Mouse (Mus musculus) kidney, embryonic 15.5 days (tissue): ENCODE results near the gene Dlg4. TPM values are rescaled to one million over a fixed set of nuclear protein-coding genes. Genes with fewer than 3 reads are reported as not detected.
A peak's percentile ranks its signal among the peaks of the same experiment; 100 is the strongest.
"Not testable (repeated sequence)": the region's sequence is repeated elsewhere in the genome, so short reads cannot be mapped to it uniquely, and the experiment has no call there.

Source experiments
- ATAC-seq: fragments of 200-750 bp; cut with Nextera tagmentation; replicated peaks from 2 replicates; pipeline ENCODE4 v1.8.0; 2017; ENCODE audit warnings: moderate TSS enrichment; ENCODE audit not compliant: low FRiP score
- H3K27ac ChIP-seq: fragments of 300-500 bp; sonication (generic); 2 replicates; pipeline ENCODE4 v1.5.1; 2015; ENCODE audit warnings: mild to moderate bottlenecking, inconsistent platforms
- H3K27me3 ChIP-seq: fragments of 300-500 bp; sonication (generic); 2 replicates; pipeline ENCODE4 v1.6.1; 2015; ENCODE audit warnings: inconsistent platforms
- H3K36me3 ChIP-seq: fragments of 300-500 bp; sonication (generic); 2 replicates; pipeline ENCODE4 v1.6.1; 2015; ENCODE audit warnings: inconsistent platforms
- H3K4me1 ChIP-seq: fragments of 300-500 bp; sonication (generic); 2 replicates; pipeline ENCODE4 v1.6.1; 2015; ENCODE audit warnings: inconsistent platforms
- H3K4me2 ChIP-seq: fragments of 300-500 bp; sonication (generic); 2 replicates; pipeline ENCODE4 v1.6.1; 2015; ENCODE audit warnings: moderate library complexity, mild to moderate bottlenecking, inconsistent platforms
- H3K4me3 ChIP-seq: fragments of 300-500 bp; sonication (generic); replicated peaks from 2 replicates; pipeline ENCODE4 v1.5.1; 2015; ENCODE audit warnings: mild to moderate bottlenecking, inconsistent platforms
- H3K9ac ChIP-seq: fragments of 300-500 bp; sonication (generic); 2 replicates; pipeline ENCODE4 v1.6.1; 2015; ENCODE audit warnings: mild to moderate bottlenecking, inconsistent platforms
- H3K9me3 ChIP-seq: fragments of 300-500 bp; sonication (generic); replicated peaks from 2 replicates; pipeline ENCODE4 v1.6.1; 2016; ENCODE audit warnings: inconsistent platforms
- WGBS: fragments of 180-500 bp; shearing (Covaris S2); methylation state at CpG from one replicate; pipeline ENCODE4 v1.1.7; 2015; ENCODE audit warnings: mixed read lengths; 5-methylcytosine and 5-hydroxymethylcytosine counted together
- polyA plus RNA-seq: library from polyadenylated mRNA; unstranded; fragments of >200 nt; fragmentation: Nextera tagmentation; extraction: Ambion mirVana; gene quantifications from 2 replicates; pipeline ENCODE4 v1.2.1, GENCODE M21; 2015

Dlg4 gene
- polyA plus RNA-seq, 1 experiment from 2014 or later = 15.2 TPM

DNA sequence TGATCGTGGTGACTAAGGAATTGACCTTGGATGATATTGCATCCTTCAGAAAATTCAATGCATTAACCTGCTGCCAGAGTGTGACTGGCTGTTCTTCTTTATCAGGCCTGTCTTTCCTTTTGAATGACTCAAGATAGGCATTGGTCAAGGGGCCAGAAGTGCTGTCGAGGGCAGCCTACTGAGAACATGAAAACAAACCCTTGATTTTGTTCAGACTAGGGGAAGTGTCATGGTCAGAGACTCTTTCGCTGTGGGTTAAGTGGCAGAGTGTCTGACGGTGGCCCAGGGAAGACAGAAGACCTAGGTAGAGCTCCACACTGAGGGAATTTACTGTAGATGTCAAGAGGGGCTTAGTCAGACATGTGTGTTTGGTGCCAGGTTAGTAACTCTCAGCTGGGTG is 50.0 kb downstream of the Dlg4 start:
- Histone ChIP-seq H3K27ac (no peak overlapping the region), H3K27me3 (peaks cover 15% of the 10 kb centered on the region; the same call in 1 of the 2 replicates), H3K4me2 (no peak overlapping the region), H3K4me3 (no peak overlapping the region), H3K4me1 (peaks cover 33% of the 10 kb centered on the region), H3K9ac (no peak overlapping the region), H3K36me3 (no peaks in the 10 kb centered on the region), H3K9me3 (0 out of 2 replicates have a peak, but pooled peaks cover 2% of the 10 kb centered on the region)
- 59% methylated on average over 4 of the region's 4 CpGs for WGBS
- no peak for ATAC-seq

GRCm38 (mm10) chr11:70068245-70068644 is 51.5 kb downstream of the Dlg4 start:
- Histone ChIP-seq H3K9ac (no peak overlapping the region), H3K27ac (no peak overlapping the region), H3K4me2 (no peak overlapping the region), H3K27me3 (peaks cover 27% of the 10 kb centered on the region), H3K9me3 (no peaks in the 10 kb centered on the region), H3K4me1 (peaks cover 33% of the 10 kb centered on the region), H3K36me3 (no peaks in the 10 kb centered on the region), H3K4me3 (no peak overlapping the region)
- WGBS = 37% methylated on average over 3 of the region's 3 CpGs
- no peak for ATAC-seq

DNA sequence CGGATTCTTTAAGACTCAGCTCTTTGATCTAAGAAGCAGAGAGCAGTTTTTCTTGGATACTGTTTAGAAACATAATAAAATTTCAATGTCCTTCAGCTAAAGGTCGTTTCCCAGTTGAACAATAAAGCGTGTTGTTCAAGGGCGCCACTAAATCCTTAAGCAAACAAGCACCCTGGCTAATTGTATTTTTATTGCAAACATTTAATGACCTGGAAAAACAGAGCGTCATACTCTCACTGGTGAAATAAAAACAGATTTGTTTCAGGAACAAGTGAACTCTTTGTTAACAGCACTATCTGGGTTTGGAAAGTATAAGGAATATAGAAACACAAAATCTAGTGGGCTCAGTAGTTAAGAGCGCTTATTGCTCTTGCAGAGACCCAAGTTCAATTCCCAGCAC is 53.3 kb downstream of the Dlg4 start:
- peak; percentile 44; the same call in 1 of the 2 replicates for ATAC-seq
- Histone ChIP-seq H3K4me3 (no peak overlapping the region), H3K9ac (no peak overlapping the region), H3K4me1 (peaks cover 40% of the 10 kb centered on the region), H3K4me2 (no peak overlapping the region), H3K36me3 (no peaks in the 10 kb centered on the region), H3K27ac (peak overlapping the region; percentile 80), H3K9me3 (no peaks in the 10 kb centered on the region), H3K27me3 (peaks cover 39% of the 10 kb centered on the region)
- WGBS = 15% methylated on average over 6 of the region's 6 CpGs

DNA sequence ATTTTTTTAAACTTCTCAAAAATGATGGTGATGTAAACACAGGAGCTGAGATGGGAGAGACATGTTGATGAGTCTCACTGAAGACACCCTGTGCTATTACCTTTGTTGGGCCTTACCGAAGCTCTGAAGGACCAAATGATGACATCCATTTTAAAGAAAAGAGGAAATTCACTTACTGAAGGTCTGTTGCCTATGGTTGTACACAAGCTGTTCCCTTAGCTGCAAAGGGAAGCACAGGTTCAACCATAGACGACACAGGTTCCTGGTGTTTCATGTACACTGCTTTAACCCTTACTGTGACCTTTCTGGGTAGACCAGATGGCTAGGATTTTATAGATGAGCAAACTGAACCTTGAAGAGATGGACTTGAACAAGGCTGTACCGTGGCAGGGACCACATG is 53.9 kb downstream of the Dlg4 start:
- H3K4me2 ChIP-seq, H3K9me3 ChIP-seq, H3K4me3 ChIP-seq, ATAC-seq, H3K9ac ChIP-seq, H3K36me3 ChIP-seq: not testable (repeated sequence)
- WGBS = 49% methylated on average over 3 of the region's 3 CpGs
- Histone ChIP-seq H3K27me3 (peaks cover 39% of the 10 kb centered on the region), H3K27ac (0 out of 2 replicates have a peak overlapping the region, but pooled peaks have one; percentile 39), H3K4me1 (peaks cover 40% of the 10 kb centered on the region)

DNA sequence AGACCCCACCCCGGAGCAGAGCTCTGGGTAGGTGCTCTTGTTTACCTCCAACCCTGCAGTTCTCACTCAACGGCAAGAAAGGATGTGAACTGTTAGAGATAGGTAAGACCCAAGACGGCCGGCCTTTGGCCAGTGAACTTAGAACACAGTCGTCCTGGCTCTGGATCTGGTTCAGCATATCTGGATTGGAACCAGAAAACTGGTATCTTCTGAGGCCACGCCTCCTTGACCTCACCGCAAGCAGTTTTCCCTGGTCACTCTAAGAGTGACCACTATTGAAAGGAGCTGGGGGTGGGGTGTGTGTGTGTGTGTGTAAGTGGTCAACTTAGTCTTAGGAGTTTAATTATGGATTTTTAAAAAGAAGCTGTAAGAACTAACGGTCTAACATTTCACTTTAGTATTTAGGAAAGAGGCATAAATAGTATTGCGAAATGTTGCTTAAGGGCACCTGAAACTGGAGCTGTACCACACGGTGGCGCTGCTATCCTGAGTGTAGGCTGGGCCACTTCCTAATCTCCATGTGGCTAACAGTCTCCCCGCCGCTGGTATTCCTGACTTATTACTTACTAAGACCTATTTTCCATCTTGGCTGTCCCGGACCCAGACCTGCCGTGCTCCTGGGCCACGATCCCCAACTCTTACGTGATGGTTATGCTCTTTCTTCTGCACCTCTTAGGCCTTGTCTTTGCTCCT is 57.8 kb downstream of the Dlg4 start:
- ATAC-seq = peak; percentile 52; the same call in 1 of the 2 replicates
- no peaks in the 10 kb centered on the region for H3K36me3 ChIP-seq
- H3K4me3 ChIP-seq = no peak overlapping the region
- H3K27ac ChIP-seq = no peak overlapping the region
- no peaks in the 10 kb centered on the region for H3K9me3 ChIP-seq
- peak overlapping the region; percentile 31; the same call in 1 of the 2 replicates for H3K4me2 ChIP-seq
- 38% methylated on average over 17 of the region's 17 CpGs for WGBS
- peaks cover 33% of the 10 kb centered on the region for H3K27me3 ChIP-seq
- peaks cover 20% of the 10 kb centered on the region for H3K4me1 ChIP-seq
- no peak overlapping the region for H3K9ac ChIP-seq

GRCm38 (mm10) chr11:70075581-70075980 is 58.8 kb downstream of the Dlg4 start:
- no peak overlapping the region for H3K4me3 ChIP-seq
- H3K4me1 ChIP-seq = peaks cover 13% of the 10 kb centered on the region; the same call in 1 of the 2 replicates
- H3K9me3 ChIP-seq = no peaks in the 10 kb centered on the region
- no peaks in the 10 kb centered on the region for H3K36me3 ChIP-seq
- H3K9ac ChIP-seq = no peak overlapping the region
- H3K27ac ChIP-seq = no peak overlapping the region
- no peak for ATAC-seq
- H3K27me3 ChIP-seq = peaks cover 35% of the 10 kb centered on the region
- no peak overlapping the region for H3K4me2 ChIP-seq
- WGBS = 67% methylated on average over 6 of the region's 6 CpGs

DNA sequence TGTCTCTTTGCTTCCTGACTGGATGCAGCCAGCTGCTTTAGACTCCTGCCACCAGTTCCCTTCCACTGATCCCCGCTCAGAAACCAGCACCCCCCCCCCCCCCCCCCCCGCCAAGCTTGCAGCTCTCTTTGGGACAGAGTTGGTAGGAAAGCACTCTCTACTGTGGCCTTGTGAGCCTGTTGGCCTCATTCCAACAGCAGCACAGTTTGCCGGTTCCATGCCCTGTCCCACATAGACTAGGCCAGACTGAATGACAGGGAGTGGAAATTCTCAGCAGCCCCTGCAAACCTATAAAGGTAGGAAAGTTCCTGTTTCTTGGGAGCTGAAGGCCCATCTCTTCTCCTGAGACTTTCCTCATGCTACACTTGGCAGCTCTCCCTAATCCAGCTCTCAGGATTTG is 60.7 kb downstream of the Dlg4 start:
- no peak overlapping the region for H3K9ac ChIP-seq
- no peaks in the 10 kb centered on the region for H3K9me3 ChIP-seq
- H3K27me3 ChIP-seq = peaks cover 30% of the 10 kb centered on the region
- H3K27ac ChIP-seq = no peak overlapping the region
- ATAC-seq = no peak
- H3K4me2 ChIP-seq = no peak overlapping the region
- H3K4me1 ChIP-seq = 0 out of 2 replicates have a peak, but pooled peaks cover 7% of the 10 kb centered on the region
- WGBS = 67% methylated on average over 3 of the region's 3 CpGs
- H3K36me3 ChIP-seq = no peaks in the 10 kb centered on the region
- no peak overlapping the region for H3K4me3 ChIP-seq

DNA sequence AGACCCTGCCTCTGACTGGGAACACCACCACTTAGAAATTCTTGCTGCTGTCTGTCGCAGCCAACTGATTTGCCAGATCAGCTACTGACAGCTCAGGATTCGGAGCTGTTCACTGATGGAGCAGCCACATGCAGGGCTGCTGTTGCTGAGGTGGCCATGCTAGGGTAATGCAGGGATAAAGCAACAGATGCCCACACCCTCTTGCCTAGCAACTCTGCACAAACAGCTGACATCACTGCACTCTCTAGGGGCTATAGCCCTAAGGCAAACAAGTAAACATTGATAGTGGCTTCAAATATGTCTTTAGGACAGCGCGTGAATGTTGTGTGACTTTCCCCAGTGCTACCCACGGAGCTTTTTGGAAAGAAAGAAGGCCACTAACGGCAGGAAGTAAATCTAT is 62.4 kb downstream of the Dlg4 start:
- H3K4me3 ChIP-seq = no peak overlapping the region
- H3K4me1 ChIP-seq = 0 out of 2 replicates have a peak, but pooled peaks cover 3% of the 10 kb centered on the region
- H3K4me2 ChIP-seq = no peak overlapping the region
- no peaks in the 10 kb centered on the region for H3K9me3 ChIP-seq
- H3K27ac ChIP-seq = no peak overlapping the region
- no peaks in the 10 kb centered on the region for H3K36me3 ChIP-seq
- WGBS = 71% methylated on average over 6 of the region's 6 CpGs
- H3K9ac ChIP-seq = no peak overlapping the region
- no peak for ATAC-seq
- H3K27me3 ChIP-seq = peaks cover 14% of the 10 kb centered on the region

- H3K4me1 ChIP-seq = 0 out of 2 replicates have a peak, but pooled peaks cover 1% of the 10 kb centered on the region
- ATAC-seq = no peak
These were observed 63.2 kb downstream of the Dlg4 start for GRCm38 (mm10) chr11:70079928-70080327.

GRCm38 (mm10) chr11:70080803-70081590 is 64.3 kb downstream of the Dlg4 start:
- H3K4me1 ChIP-seq = no peaks in the 10 kb centered on the region
- peaks cover 8% of the 10 kb centered on the region for H3K27me3 ChIP-seq
- H3K4me3 ChIP-seq = no peak overlapping the region
- no peak overlapping the region for H3K27ac ChIP-seq
- H3K36me3 ChIP-seq = no peaks in the 10 kb centered on the region
- no peaks in the 10 kb centered on the region for H3K9me3 ChIP-seq
- H3K9ac ChIP-seq = no peak overlapping the region
- 82% methylated on average over 15 of the region's 15 CpGs for WGBS
- H3K4me2 ChIP-seq = no peak overlapping the region
- ATAC-seq = no peak

More at GRCm38 (mm10) chr11:70079928-70080327, 63.2 kb downstream of the Dlg4 start:
- H3K36me3 ChIP-seq = no peaks in the 10 kb centered on the region
- H3K27me3 ChIP-seq = peaks cover 10% of the 10 kb centered on the region
- no peaks in the 10 kb centered on the region for H3K9me3 ChIP-seq
- H3K9ac ChIP-seq = no peak overlapping the region
- no peak overlapping the region for H3K4me3 ChIP-seq
- 77% methylated on average over 7 of the region's 7 CpGs for WGBS
- H3K27ac ChIP-seq = no peak overlapping the region
- H3K4me2 ChIP-seq = no peak overlapping the region

DNA sequence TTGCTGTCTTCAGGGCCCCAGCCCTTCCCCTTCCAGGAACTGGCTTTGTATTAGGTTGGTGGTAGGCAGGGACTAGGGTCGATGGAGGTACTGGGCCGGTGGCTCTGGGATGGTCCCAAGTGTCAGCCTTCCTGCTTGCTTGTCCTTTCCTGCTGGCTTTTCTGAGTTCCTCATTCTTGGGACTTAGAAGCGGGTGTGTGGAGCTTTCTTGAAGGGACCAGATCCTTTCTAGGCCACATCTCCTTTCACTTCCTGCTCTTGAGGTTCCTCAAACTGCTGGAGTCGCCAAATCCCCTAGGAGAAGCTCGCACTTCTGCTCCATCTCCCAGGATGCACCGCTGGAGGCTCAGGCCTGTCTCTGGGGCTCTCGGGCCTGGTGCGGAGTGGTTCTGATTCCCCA is 67.8 kb downstream of the Dlg4 start:
- no peaks in the 10 kb centered on the region for H3K9me3 ChIP-seq
- H3K4me2 ChIP-seq = no peak overlapping the region
- 89% methylated on average over 8 of the region's 8 CpGs for WGBS
- no peaks in the 10 kb centered on the region for H3K4me1 ChIP-seq
- no peak overlapping the region for H3K27ac ChIP-seq
- ATAC-seq = no peak
- no peak overlapping the region for H3K9ac ChIP-seq
- no peaks in the 10 kb centered on the region for H3K36me3 ChIP-seq
- no peak overlapping the region for H3K4me3 ChIP-seq
- 0 out of 2 replicates have a peak, but pooled peaks cover 3% of the 10 kb centered on the region for H3K27me3 ChIP-seq
